Mouse (Mus musculus): ENCODE results near the gene Tex12. TPM values are rescaled to one million over a fixed set of nuclear protein-coding genes. Genes with fewer than 3 reads are reported as not detected.

Tex12 gene
- total RNA-seq, 2 experiments from 2014 or later, result not detected

DNA sequence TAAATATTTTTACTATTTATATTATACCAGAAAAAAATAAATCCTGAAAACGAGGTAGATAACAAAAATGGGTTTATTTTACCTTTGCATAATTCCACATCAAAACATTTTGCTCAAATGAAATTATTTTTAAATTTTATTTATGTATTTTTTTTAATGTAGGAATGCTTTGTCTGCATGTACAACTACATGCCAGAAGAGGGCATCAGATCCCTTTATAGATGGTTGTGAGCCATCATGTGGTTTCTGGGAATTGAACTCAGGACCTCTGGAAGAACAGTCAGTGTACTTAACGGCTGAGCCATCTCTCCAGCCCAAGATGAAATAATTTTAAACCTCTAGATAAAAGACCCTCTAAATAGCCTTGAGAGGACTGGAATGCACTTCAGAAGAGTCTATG is 39.6 kb downstream of the Tex12 start:
- ATAC-seq (replicated peaks; ENCODE audit: low FRiP score, poor library complexity, severe bottlenecking), result no peak

DNA sequence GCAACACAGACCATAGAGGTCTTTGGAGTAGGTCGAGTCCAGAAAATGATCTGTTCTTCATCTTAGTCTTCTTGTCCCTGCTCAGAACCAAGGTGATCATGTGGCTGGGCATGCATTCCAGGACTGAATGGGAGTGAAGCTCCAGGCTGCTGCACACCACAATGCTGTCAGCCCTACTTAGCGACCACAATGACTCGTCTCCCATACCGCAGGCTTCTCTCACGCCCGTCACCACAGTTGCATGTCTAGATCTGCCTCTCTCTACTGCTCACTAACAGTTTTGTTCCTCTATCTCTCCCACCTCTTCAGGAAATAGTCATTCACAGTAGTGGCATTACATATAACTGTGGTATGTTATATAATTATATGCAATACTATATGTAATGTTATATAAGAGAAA is 40.4 kb downstream of the Tex12 start:
- no peak for ATAC-seq (replicated peaks; ENCODE audit: low FRiP score, poor library complexity, severe bottlenecking)

DNA sequence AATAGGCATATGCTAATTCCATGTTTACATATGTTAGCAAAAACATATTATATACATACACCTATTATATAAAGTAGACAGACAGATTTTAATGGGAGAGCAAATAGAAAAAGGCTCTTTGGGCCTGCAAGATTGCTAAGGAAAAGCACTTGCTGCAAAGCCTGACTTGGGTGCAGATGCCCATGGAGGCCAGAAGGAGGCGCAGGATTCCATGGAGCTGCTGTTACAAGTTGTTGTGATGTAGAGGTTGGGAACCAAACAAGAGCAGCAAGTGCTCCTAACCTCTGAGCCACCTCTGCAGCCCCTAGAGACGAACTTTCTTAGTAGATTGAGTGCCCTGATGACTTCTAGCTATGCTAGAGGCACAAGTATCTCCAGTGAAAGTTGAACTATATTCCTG is 42.3 kb downstream of the Tex12 start:
- ATAC-seq (replicated peaks; ENCODE audit: low FRiP score, poor library complexity, severe bottlenecking), result peak; percentile 63; the same call in 1 of the 2 replicates

DNA sequence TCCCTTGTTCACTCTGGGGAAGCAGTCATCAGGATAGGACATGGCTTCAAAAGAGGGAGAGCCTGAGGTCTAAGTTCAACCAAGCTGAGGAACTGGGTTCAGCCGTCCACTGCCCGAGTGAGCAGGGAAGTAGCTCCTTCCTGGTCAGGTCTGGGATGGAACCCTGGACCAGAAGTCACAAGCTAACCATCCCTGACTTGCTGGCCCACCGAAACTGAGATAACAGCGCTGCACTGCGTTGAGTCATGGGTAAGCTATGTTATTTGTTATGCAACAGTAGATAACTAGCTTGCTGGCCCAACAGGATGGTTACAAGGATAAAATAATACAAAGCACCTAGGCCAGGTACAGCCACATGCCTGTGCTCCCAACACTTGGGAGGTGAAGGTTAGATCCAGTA is 45.7 kb downstream of the Tex12 start:
- no peak for ATAC-seq (replicated peaks; ENCODE audit: low FRiP score, poor library complexity, severe bottlenecking)

DNA sequence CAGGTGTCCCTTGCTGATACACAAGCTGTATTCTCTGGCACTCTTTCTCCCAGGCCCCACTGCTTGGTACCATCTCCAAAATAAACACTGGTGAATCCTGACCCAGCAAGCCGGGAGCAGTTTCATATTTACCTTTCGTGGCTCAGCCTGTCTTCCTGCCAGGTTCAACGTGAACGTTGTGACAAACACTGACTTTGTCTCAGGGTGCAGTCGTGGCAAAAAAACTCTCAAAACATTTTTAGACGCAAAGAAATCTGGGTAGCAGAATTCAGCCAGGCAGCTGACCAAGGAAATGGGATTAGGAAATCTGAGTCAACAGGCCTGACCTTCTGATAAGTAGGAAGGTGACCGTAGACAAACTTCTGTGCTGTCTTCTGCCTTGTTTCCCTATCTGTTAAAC is 53.6 kb downstream of the Tex12 start:
- ATAC-seq (replicated peaks; ENCODE audit: low FRiP score, poor library complexity, severe bottlenecking), result no peak

Other genes with a start within 250 kb of the Tex12 start
- gene Rpl10-ps3, start 216.4 kb downstream of the Tex12 start, total RNA-seq (2015; ENCODE audit: low replicate concordance), result 286 and 303 TPM in 2 replicates
- 66.1 and 101 TPM in 2 replicates for gene Rpl10-ps3, start 216.4 kb downstream of the Tex12 start, total RNA-seq (2017; ENCODE audit: low replicate concordance)
- gene Plet1, start 66.8 kb downstream of the Tex12 start, total RNA-seq (2015; ENCODE audit: low replicate concordance), result not detected in 2 replicates
- not detected in 2 replicates for gene Plet1, start 66.8 kb downstream of the Tex12 start, total RNA-seq (2017; ENCODE audit: low replicate concordance)
- 16.3 and 20.5 TPM in 2 replicates for gene Pts, start 32.6 kb downstream of the Tex12 start, total RNA-seq (2015; ENCODE audit: low replicate concordance)
- gene Pts, start 32.6 kb downstream of the Tex12 start, total RNA-seq (2017; ENCODE audit: low replicate concordance), result 15.8 and 19.4 TPM in 2 replicates
- 21.5 TPM in 1 of 2 replicates, not detected in the other for gene Il18, start 6.5 kb downstream of the Tex12 start, total RNA-seq (2015; ENCODE audit: low replicate concordance)
- gene Il18, start 6.5 kb downstream of the Tex12 start, total RNA-seq (2017; ENCODE audit: low replicate concordance), result 2.4 and 3.7 TPM in 2 replicates
- gene Bco2, start 6.1 kb downstream of the Tex12 start, total RNA-seq (2015; ENCODE audit: low replicate concordance), result 0.84 and 1.7 TPM in 2 replicates
- 0.17 and 2.0 TPM in 2 replicates for gene Bco2, start 6.1 kb downstream of the Tex12 start, total RNA-seq (2017; ENCODE audit: low replicate concordance)
- 50.0 and 63.1 TPM in 2 replicates for gene Sdhd, start 42.5 kb upstream of the Tex12 start, total RNA-seq (2015; ENCODE audit: low replicate concordance)
- 26.2 and 57.2 TPM in 2 replicates for gene Sdhd, start 42.5 kb upstream of the Tex12 start, total RNA-seq (2017; ENCODE audit: low replicate concordance)
- gene Timm8b, start 42.6 kb upstream of the Tex12 start, total RNA-seq (2015; ENCODE audit: low replicate concordance), result 21.1 and 27.1 TPM in 2 replicates
- gene Timm8b, start 42.6 kb upstream of the Tex12 start, total RNA-seq (2017; ENCODE audit: low replicate concordance), result 27.5 and 70.9 TPM in 2 replicates
- gene Pih1d2, start 56.0 kb upstream of the Tex12 start, total RNA-seq (2015; ENCODE audit: low replicate concordance), result not detected in 2 replicates
- gene Pih1d2, start 56.0 kb upstream of the Tex12 start, total RNA-seq (2017; ENCODE audit: low replicate concordance), result 0.42 and 1.0 TPM in 2 replicates
- 9.0 and 15.3 TPM in 2 replicates for gene Nkapd1, start 56.1 kb upstream of the Tex12 start, total RNA-seq (2015; ENCODE audit: low replicate concordance)
- gene Nkapd1, start 56.1 kb upstream of the Tex12 start, total RNA-seq (2017; ENCODE audit: low replicate concordance), result 5.3 and 7.2 TPM in 2 replicates
- 16.7 and 19.8 TPM in 2 replicates for gene Dlat, start 98.5 kb upstream of the Tex12 start, total RNA-seq (2015; ENCODE audit: low replicate concordance)
- gene Dlat, start 98.5 kb upstream of the Tex12 start, total RNA-seq (2017; ENCODE audit: low replicate concordance), result 6.7 and 16.4 TPM in 2 replicates
- not detected in 2 replicates for gene Dixdc1, start 178.2 kb upstream of the Tex12 start, total RNA-seq (2015; ENCODE audit: low replicate concordance)
- gene Dixdc1, start 178.2 kb upstream of the Tex12 start, total RNA-seq (2017; ENCODE audit: low replicate concordance), result 0.68 TPM in 1 of 2 replicates, not detected in the other
- gene 2310030G06Rik, start 185.2 kb upstream of the Tex12 start, total RNA-seq (2015; ENCODE audit: low replicate concordance), result not detected in 2 replicates
- not detected in 2 replicates for gene 2310030G06Rik, start 185.2 kb upstream of the Tex12 start, total RNA-seq (2017; ENCODE audit: low replicate concordance)
- not detected in 2 replicates for gene Cryab, start 190.0 kb upstream of the Tex12 start, total RNA-seq (2015; ENCODE audit: low replicate concordance)
- gene Cryab, start 190.0 kb upstream of the Tex12 start, total RNA-seq (2017; ENCODE audit: low replicate concordance), result not detected in 2 replicates
- gene Hspb2, start 191.0 kb upstream of the Tex12 start, total RNA-seq (2015; ENCODE audit: low replicate concordance), result not detected in 2 replicates
- gene Hspb2, start 191.0 kb upstream of the Tex12 start, total RNA-seq (2017; ENCODE audit: low replicate concordance), result not detected in 2 replicates
- 2.5 and 5.8 TPM in 2 replicates for gene Fdxacb1, start 206.9 kb upstream of the Tex12 start, total RNA-seq (2015; ENCODE audit: low replicate concordance)
- 2.2 and 3.5 TPM in 2 replicates for gene Fdxacb1, start 206.9 kb upstream of the Tex12 start, total RNA-seq (2017; ENCODE audit: low replicate concordance)
- 46.1 and 60.4 TPM in 2 replicates for gene Alg9, start 213.7 kb upstream of the Tex12 start, total RNA-seq (2015; ENCODE audit: low replicate concordance)
- gene Alg9, start 213.7 kb upstream of the Tex12 start, total RNA-seq (2017; ENCODE audit: low replicate concordance), result 18.0 and 28.7 TPM in 2 replicates
- gene 1110032A03Rik, start 214.2 kb upstream of the Tex12 start, total RNA-seq (2015; ENCODE audit: low replicate concordance), result 30.6 and 50.6 TPM in 2 replicates
- 38.8 and 44.6 TPM in 2 replicates for gene 1110032A03Rik, start 214.2 kb upstream of the Tex12 start, total RNA-seq (2017; ENCODE audit: low replicate concordance)